Mouse (Mus musculus) olfactory bulb, adult 2 months (tissue): ENCODE data around the gene Arglu1.

Experiments used
- CTCF ChIP-seq: fragments of 200-500 bp; IDR thresholded peaks from 2 replicates; pipeline ENCODE4 v1.5.1; 2012; ENCODE audit warnings: low read depth, mild to moderate bottlenecking, low read length, moderate library complexity; ENCODE audit not compliant: insufficient read depth
- POLR2A ChIP-seq: fragments of 200-500 bp; IDR thresholded peaks from 2 replicates; pipeline ENCODE4 v1.6.1; 2012; ENCODE audit warnings: mild to moderate bottlenecking, low read depth, low read length, moderate library complexity; ENCODE audit not compliant: insufficient read depth

- no peak for TF ChIP-seq POLR2A
- no peak for TF ChIP-seq CTCF
Measured at GRCm38 (mm10) chr8:8623486-8623885, 66.8 kb downstream of the Arglu1 start.
